Mouse (Mus musculus): ENCODE measurements around the gene Usp54. TPM values are rescaled to one million over a fixed set of nuclear protein-coding genes. Genes with fewer than 3 reads are reported as not detected.
"Not testable (repeated sequence)": the region's sequence is repeated elsewhere in the genome, so short reads cannot be mapped to it uniquely, and the experiment has no call there.

Usp54 gene
- polyA plus RNA-seq, 1 experiment from 2014 or later: 8.6 TPM

DNA sequence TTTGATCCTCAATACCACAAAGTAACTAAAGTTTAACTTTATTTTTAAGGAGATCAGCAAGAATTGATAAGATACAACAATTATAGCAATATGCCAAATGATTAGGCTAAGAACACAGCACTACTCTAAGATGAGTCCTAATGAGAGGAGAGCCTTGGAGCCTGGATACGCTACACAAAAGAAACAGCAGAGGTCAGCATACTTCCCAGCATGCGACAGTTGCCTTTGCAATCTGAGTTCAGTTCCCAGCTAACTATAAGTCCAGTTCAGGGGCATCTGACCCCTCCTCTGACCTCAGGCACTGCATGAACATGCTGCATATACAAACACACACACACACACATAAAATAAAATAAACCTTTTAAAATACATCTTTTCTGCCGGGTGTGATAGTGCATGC, 4.7 kb upstream of the Usp54 start:
- Histone ChIP-seq H3K27me3 (replicated peaks; ENCODE audit: control insufficient read depth, insufficient read depth, low read length) (no peaks in the 10 kb centered on the region), H3K27ac (ENCODE audit: low read depth, low read length) (no peak overlapping the region), H3K4me2 (ENCODE audit: low read length) (no peak overlapping the region), H3K4me1 (ENCODE audit: control insufficient read depth, insufficient read depth, low read length) (no peaks in the 10 kb centered on the region), H3K36me3 (ENCODE audit: control insufficient read depth, insufficient read depth, low read length) (no peaks in the 10 kb centered on the region), H3K9ac (ENCODE audit: low read length) (no peak overlapping the region), H3K9me3 (replicated peaks; ENCODE audit: control insufficient read depth, low read length) (no peaks in the 10 kb centered on the region), H3K4me3 (ENCODE audit: low read depth, low read length) (no peak overlapping the region)
- no peak for ATAC-seq
- WGBS: 33% methylated on average over 3 of the region's 3 CpGs
- no peak for DNase-seq (ENCODE audit: low spot score)

DNA sequence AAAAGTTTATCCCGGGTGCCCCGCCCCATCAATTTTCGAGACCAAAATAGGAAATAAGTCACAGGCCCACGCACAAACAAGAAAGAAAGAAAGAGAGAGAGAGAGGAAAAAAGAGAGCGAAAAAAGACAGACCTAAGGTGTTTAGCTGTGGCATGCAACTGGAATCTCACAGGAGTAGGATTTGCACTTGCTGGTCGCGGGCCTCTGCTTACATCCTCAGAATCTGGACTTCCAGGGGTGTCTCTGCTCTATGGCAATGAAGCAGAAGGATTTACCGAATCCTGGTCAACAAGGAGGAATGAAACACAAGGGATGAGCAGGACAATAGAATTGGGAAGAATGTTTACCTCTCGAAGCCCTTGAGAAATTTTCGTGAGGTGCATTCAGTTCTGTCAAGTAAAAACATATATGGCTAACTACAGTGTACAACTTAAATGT, 594 bp upstream of the Usp54 start:
- Histone ChIP-seq H3K36me3 (ENCODE audit: control insufficient read depth, insufficient read depth, low read length) (no peaks in the 10 kb centered on the region), H3K4me1 (ENCODE audit: control insufficient read depth, insufficient read depth, low read length) (no peaks in the 10 kb centered on the region), H3K4me2 (ENCODE audit: low read length) (peak overlapping the region; percentile 63), H3K27me3 (replicated peaks; ENCODE audit: control insufficient read depth, insufficient read depth, low read length) (no peaks in the 10 kb centered on the region), H3K27ac (ENCODE audit: low read depth, low read length) (peak overlapping the region; percentile 92; the same call in 1 of the 2 replicates), H3K4me3 (ENCODE audit: low read depth, low read length) (peak overlapping the region; percentile 78), H3K9ac (ENCODE audit: low read length) (peak overlapping the region; percentile 90), H3K9me3 (replicated peaks; ENCODE audit: control insufficient read depth, low read length) (no peaks in the 10 kb centered on the region)
- WGBS: 11% methylated on average over 10 of the region's 10 CpGs
- DNase-seq (ENCODE audit: low spot score) (peak; percentile 15), ATAC-seq (no peak)

DNA sequence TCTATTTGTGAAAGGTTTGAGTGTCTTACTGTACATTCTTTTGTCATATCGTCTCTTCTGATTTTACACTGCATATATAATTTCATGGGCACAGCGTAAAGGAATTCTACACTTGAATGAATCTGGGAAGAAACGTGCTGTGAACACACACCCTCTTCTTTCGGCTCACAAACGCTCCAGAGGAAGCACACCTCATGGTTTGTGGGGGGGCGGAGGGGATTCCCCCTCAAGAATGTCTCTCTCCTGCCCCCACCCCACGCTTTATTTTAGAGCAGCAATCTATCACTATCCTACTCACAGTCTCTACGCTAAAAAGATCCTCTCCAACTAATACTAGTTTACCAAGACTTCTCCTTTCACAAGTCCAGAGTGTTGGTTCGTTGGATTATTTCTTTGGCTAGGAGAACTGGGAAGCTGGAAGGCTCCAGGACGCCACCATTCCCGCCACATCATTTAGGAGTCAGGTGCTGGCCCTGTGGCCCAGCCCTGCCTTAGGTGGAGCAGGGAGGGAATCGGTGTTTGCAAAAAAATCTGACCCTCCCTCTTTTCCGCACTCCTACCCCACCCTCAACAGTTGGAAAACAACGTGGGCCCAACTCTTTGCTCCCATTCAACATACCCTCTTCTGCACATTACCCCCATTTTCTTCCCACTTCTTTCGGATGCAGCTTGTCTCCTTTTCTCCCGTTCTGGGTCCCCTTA, 794 bp downstream of the Usp54 start:
- no peaks in the 10 kb centered on the region for H3K27me3 ChIP-seq (replicated peaks; ENCODE audit: control insufficient read depth, insufficient read depth, low read length)
- H3K9me3 ChIP-seq (replicated peaks; ENCODE audit: control insufficient read depth, low read length): no peaks in the 10 kb centered on the region
- DNase-seq (ENCODE audit: low spot score) (peak; percentile 38), ATAC-seq (peak; percentile 60)
- H3K4me3 ChIP-seq (ENCODE audit: low read depth, low read length): peak overlapping the region; percentile 78
- no peaks in the 10 kb centered on the region for H3K4me1 ChIP-seq (ENCODE audit: control insufficient read depth, insufficient read depth, low read length)
- peak overlapping the region; percentile 90 for H3K9ac ChIP-seq (ENCODE audit: low read length)
- WGBS: 2% methylated on average over 16 of the region's 16 CpGs
- H3K4me2 ChIP-seq (ENCODE audit: low read length): peak overlapping the region; percentile 82
- no peaks in the 10 kb centered on the region for H3K36me3 ChIP-seq (ENCODE audit: control insufficient read depth, insufficient read depth, low read length)
- H3K27ac ChIP-seq (ENCODE audit: low read depth, low read length): peak overlapping the region; percentile 92

DNA sequence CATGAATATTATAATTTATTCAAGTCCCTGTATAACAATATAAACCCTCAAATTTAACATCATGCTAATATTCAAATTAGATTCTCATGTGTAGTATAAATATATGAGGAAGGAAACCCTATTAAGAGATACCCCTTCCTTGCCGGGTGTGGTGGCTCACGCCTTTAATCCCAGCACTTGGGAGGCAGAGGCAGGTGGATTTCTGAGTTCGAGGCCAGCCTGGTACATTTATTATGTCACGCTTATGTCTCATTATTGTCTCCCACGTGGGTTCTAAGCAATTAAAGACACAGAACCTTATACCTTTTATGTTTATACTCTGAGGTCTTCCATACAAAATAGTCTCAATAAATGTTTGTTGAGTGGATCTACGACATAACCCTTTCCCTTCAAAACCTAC, 2.2 kb downstream of the Usp54 start:
- WGBS: 89% methylated on average over 6 of the region's 6 CpGs
- H3K4me3 ChIP-seq (ENCODE audit: low read depth, low read length): no peak overlapping the region
- H3K4me2 ChIP-seq (ENCODE audit: low read length): no peak overlapping the region
- no peaks in the 10 kb centered on the region for H3K36me3 ChIP-seq (ENCODE audit: control insufficient read depth, insufficient read depth, low read length)
- no peaks in the 10 kb centered on the region for H3K9me3 ChIP-seq (replicated peaks; ENCODE audit: control insufficient read depth, low read length)
- no peak overlapping the region for H3K27ac ChIP-seq (ENCODE audit: low read depth, low read length)
- no peaks in the 10 kb centered on the region for H3K4me1 ChIP-seq (ENCODE audit: control insufficient read depth, insufficient read depth, low read length)
- H3K27me3 ChIP-seq (replicated peaks; ENCODE audit: control insufficient read depth, insufficient read depth, low read length): no peaks in the 10 kb centered on the region
- H3K9ac ChIP-seq (ENCODE audit: low read length): no peak overlapping the region
- DNase-seq (ENCODE audit: low spot score): no peak
- no peak for ATAC-seq

DNA sequence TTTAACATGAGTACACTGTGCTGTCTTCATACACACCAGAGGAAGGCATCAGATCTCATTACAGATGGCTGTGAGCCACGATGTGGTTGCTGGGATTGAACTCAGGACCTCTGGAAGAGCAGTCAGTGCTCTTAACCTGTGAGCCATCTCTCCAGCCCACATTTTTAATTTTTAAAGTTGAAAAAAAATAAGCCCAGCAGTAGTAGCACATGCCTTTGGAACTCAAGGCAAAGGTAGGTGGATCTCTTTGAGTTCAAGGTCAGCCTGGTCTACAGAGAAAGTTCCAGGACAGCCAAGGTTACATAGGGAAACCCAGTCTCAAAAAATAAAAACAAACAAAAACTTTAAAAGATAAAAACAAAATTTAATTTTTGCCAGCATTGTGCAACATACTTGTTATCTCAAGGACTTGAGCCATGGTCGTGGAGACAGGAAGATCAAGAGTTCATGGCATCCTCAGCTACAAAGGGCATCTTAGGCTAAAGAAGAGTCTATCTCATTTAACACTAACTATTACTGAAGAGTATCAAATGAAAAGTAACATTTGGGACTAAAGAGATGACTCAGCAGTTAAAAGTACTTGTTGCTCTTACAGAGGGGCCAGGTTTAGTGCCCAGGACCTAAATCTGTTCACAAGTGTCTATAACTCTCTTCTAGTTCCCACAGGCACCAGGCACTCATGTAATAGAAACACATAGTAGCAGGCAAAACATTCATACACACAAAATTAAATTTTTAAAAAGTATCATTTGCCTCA, 2.9 kb downstream of the Usp54 start:
- H3K9ac ChIP-seq (ENCODE audit: low read length): no peak overlapping the region
- DNase-seq (ENCODE audit: low spot score) (no peak), ATAC-seq (no peak)
- H3K4me1 ChIP-seq (ENCODE audit: control insufficient read depth, insufficient read depth, low read length): no peaks in the 10 kb centered on the region
- no peak overlapping the region for H3K27ac ChIP-seq (ENCODE audit: low read depth, low read length)
- H3K27me3 ChIP-seq (replicated peaks; ENCODE audit: control insufficient read depth, insufficient read depth, low read length): no peaks in the 10 kb centered on the region
- no peak overlapping the region for H3K4me3 ChIP-seq (ENCODE audit: low read depth, low read length)
- H3K4me2 ChIP-seq (ENCODE audit: low read length): no peak overlapping the region
- WGBS: 87% methylated on average over 2 of the region's 2 CpGs
- H3K36me3 ChIP-seq (ENCODE audit: control insufficient read depth, insufficient read depth, low read length): no peaks in the 10 kb centered on the region
- no peaks in the 10 kb centered on the region for H3K9me3 ChIP-seq (replicated peaks; ENCODE audit: control insufficient read depth, low read length)

DNA sequence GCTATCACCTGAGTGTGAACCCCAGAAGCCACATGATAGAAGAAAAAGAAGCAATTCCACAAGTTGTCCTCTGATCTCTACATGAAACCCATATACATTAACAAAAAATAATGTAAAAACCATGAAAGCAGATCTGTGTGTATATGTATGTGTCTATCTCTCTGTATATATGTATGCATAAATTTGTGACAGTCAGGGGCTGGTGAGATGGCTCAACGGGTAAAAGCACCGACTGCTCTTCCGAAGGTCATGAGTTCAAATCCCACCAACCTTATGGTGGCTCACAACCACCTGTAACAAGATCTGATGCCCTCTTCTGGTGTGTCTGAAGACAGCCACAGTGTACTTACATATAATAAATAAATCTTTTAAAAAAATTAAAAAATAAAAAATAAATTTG, 3.9 kb downstream of the Usp54 start:
- not testable (repeated sequence) for H3K4me2 ChIP-seq (ENCODE audit: low read length)

DNA sequence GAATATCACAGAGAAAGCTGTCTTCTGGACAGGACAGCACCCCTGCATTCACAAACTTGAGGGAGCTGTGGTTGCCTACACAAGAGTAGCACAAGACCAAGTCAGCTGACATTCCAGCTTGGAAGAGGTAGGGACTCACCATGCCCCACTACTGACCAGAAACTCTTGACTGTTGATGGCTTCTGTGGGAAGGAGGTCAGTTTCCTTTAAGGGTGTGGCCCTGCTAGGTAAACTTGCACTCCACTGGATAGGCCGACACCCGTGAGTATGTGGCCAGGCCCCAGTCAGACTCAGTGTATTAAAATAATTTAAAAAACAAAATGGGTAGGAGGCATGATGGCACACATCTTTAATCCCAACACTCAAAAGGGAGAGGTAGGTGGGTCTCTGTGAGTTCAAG, 5.3 kb downstream of the Usp54 start:
- Histone ChIP-seq H3K4me3 (ENCODE audit: low read depth, low read length) (no peak overlapping the region), H3K4me2 (ENCODE audit: low read length) (no peak overlapping the region), H3K9ac (ENCODE audit: low read length) (no peak overlapping the region), H3K4me1 (ENCODE audit: control insufficient read depth, insufficient read depth, low read length) (no peaks in the 10 kb centered on the region), H3K27ac (ENCODE audit: low read depth, low read length) (no peak overlapping the region), H3K9me3 (replicated peaks; ENCODE audit: control insufficient read depth, low read length) (no peaks in the 10 kb centered on the region), H3K36me3 (ENCODE audit: control insufficient read depth, insufficient read depth, low read length) (no peaks in the 10 kb centered on the region), H3K27me3 (replicated peaks; ENCODE audit: control insufficient read depth, insufficient read depth, low read length) (no peaks in the 10 kb centered on the region)
- no peak for ATAC-seq
- 97% methylated on average over 2 of the region's 2 CpGs for WGBS
- DNase-seq (ENCODE audit: low spot score): no peak

More for the DNA sequence above, 3.9 kb downstream of the Usp54 start:
- H3K36me3 ChIP-seq (ENCODE audit: control insufficient read depth, insufficient read depth, low read length); H3K27ac ChIP-seq (ENCODE audit: low read depth, low read length); DNase-seq (ENCODE audit: low spot score); H3K9ac ChIP-seq (ENCODE audit: low read length); H3K4me1 ChIP-seq (ENCODE audit: control insufficient read depth, insufficient read depth, low read length); H3K9me3 ChIP-seq (replicated peaks; ENCODE audit: control insufficient read depth, low read length); H3K4me3 ChIP-seq (ENCODE audit: low read depth, low read length); H3K27me3 ChIP-seq (replicated peaks; ENCODE audit: control insufficient read depth, insufficient read depth, low read length); ATAC-seq: not testable (repeated sequence)
- 96% methylated on average over 3 of the region's 3 CpGs for WGBS

DNA sequence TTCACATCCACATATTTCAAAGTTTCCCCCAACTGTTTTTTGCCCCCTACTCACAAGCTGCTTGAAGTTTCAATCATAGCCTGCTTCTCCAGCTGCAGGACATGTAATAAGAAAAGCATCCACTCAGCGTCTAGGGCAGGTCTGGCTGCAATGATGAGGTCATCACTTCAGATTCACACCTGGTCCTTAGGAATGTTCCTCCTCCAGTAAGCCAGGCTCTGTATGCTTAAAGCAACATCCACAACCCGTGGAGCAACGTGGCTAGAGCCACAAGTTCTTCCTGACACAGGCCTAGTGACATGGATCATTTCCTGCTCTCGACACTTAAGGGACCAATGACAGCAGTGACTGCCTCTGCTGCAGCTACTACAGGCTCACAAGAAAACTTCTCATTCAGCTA, 9.6 kb downstream of the Usp54 start:
- no peaks in the 10 kb centered on the region for H3K4me1 ChIP-seq (ENCODE audit: control insufficient read depth, insufficient read depth, low read length)
- DNase-seq (ENCODE audit: low spot score): no peak

DNA sequence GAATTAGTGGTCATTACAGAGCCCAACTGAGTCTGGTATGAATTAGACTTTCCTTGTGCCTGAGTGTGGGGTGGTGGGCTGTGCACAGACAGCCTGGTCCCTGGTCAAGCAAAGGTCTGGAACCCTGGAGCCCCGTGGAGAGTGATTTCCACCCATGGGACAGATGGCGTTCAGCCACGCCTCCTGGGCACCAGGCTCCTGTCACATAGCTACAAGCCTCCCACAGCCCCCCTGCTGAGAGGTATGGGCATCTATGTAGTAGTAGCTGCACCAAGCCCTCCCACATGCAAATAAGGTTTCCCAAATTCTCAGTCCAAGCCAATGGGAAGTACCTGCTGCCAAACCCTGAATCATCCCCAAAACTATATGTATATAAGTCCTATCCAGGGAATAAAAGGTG, 13.9 kb downstream of the Usp54 start:
- ATAC-seq (no peak), DNase-seq (ENCODE audit: low spot score) (no peak)
- Histone ChIP-seq H3K4me1 (ENCODE audit: control insufficient read depth, insufficient read depth, low read length) (no peaks in the 10 kb centered on the region), H3K9me3 (replicated peaks; ENCODE audit: control insufficient read depth, low read length) (no peaks in the 10 kb centered on the region), H3K9ac (ENCODE audit: low read length) (no peak overlapping the region), H3K36me3 (ENCODE audit: control insufficient read depth, insufficient read depth, low read length) (no peaks in the 10 kb centered on the region), H3K27ac (ENCODE audit: low read depth, low read length) (no peak overlapping the region), H3K4me3 (ENCODE audit: low read depth, low read length) (no peak overlapping the region), H3K4me2 (ENCODE audit: low read length) (no peak overlapping the region), H3K27me3 (replicated peaks; ENCODE audit: control insufficient read depth, insufficient read depth, low read length) (no peaks in the 10 kb centered on the region)
- WGBS: 81% methylated on average over 3 of the region's 3 CpGs

More for the DNA sequence above, 9.6 kb downstream of the Usp54 start:
- Histone ChIP-seq H3K27me3 (replicated peaks; ENCODE audit: control insufficient read depth, insufficient read depth, low read length) (no peaks in the 10 kb centered on the region), H3K9ac (ENCODE audit: low read length) (no peak overlapping the region), H3K9me3 (replicated peaks; ENCODE audit: control insufficient read depth, low read length) (no peaks in the 10 kb centered on the region), H3K27ac (ENCODE audit: low read depth, low read length) (no peak overlapping the region), H3K4me2 (ENCODE audit: low read length) (no peak overlapping the region), H3K36me3 (ENCODE audit: control insufficient read depth, insufficient read depth, low read length) (no peaks in the 10 kb centered on the region), H3K4me3 (ENCODE audit: low read depth, low read length) (no peak overlapping the region)
- 72% methylated on average over 4 of the region's 4 CpGs for WGBS
- ATAC-seq: no peak

Data from forebrain, embryonic 14.5 days (tissue).